Mouse (Mus musculus): Measurements from ENCODE around the gene H2-D1.

The H2-D1 gene

GRCm38 (mm10) chr17:35240384-35241304 is 21.9 kb upstream of the H2-D1 start:
- no peak for DNase-seq (ENCODE audit: extremely low spot score)

GRCm38 (mm10) chr17:35241305-35242014 is 21.1 kb upstream of the H2-D1 start, which contains the start of gene Ddx39b:
TSS of gene Ddx39b (plus strand) at chr17:35241746.
- DNase-seq (ENCODE audit: extremely low spot score) = peak; percentile 97

- peak; percentile 68 for DNase-seq (ENCODE audit: extremely low spot score)
These were observed 20.3 kb upstream of the H2-D1 start for GRCm38 (mm10) chr17:35242015-35242941.

GRCm38 (mm10) chr17:35243086-35243485 is 19.4 kb upstream of the H2-D1 start:
- peak; percentile 61 for DNase-seq (ENCODE audit: extremely low spot score)

- DNase-seq (ENCODE audit: extremely low spot score) = no peak
These were observed 17.5 kb upstream of the H2-D1 start for GRCm38 (mm10) chr17:35244999-35245398.

- DNase-seq (ENCODE audit: extremely low spot score) = no peak
These were observed 16.6 kb upstream of the H2-D1 start for GRCm38 (mm10) chr17:35245731-35246623.

- DNase-seq (ENCODE audit: extremely low spot score) = no peak
These were observed 15.4 kb upstream of the H2-D1 start for GRCm38 (mm10) chr17:35247144-35247543.

GRCm38 (mm10) chr17:35248986-35249385 is 13.5 kb upstream of the H2-D1 start:
- no peak for DNase-seq (ENCODE audit: extremely low spot score)

GRCm38 (mm10) chr17:35249451-35250197 is 12.9 kb upstream of the H2-D1 start:
- no peak for DNase-seq (ENCODE audit: extremely low spot score)

GRCm38 (mm10) chr17:35250348-35251120 is 12.0 kb upstream of the H2-D1 start:
- DNase-seq (ENCODE audit: extremely low spot score) = no peak

GRCm38 (mm10) chr17:35251162-35251719 is 11.3 kb upstream of the H2-D1 start:
- no peak for DNase-seq (ENCODE audit: extremely low spot score)

GRCm38 (mm10) chr17:35251981-35252380 is 10.5 kb upstream of the H2-D1 start:
- no peak for DNase-seq (ENCODE audit: extremely low spot score)

GRCm38 (mm10) chr17:35252619-35253292 is 9.8 kb upstream of the H2-D1 start:
- DNase-seq (ENCODE audit: extremely low spot score) = no peak

GRCm38 (mm10) chr17:35253293-35254093 is 9.0 kb upstream of the H2-D1 start:
- no peak for DNase-seq (ENCODE audit: extremely low spot score)

- DNase-seq (ENCODE audit: extremely low spot score) = peak; percentile 54
These were observed 8.1 kb upstream of the H2-D1 start for GRCm38 (mm10) chr17:35254241-35255098.

GRCm38 (mm10) chr17:35255301-35255700 is 7.2 kb upstream of the H2-D1 start:
- DNase-seq (ENCODE audit: extremely low spot score) = no peak

Measured in embryo, embryonic 9.5 days (tissue).